Mouse (Mus musculus): ENCODE data around the gene Samhd1.

DNA sequence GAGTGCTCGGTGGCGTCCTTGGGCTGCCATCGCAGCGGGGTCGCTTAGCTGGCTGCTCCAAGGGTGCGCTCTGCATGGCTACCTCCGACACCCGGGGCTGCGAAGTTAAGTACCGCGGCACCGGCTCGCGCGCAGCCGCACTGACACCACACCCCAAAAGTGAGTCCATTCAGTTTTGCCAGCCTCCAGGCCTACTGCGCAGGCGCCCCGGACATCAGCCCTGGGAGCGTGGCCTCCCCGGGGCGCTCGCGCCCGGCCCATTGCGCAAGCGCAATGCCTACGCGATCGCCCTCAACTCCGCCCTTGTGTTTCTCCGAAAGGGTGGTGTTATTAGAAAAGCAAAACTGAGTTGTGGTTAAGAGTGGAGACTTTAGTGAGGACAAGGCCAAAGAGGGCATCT lies at the start of gene Samhd1:
- TF ChIP-seq POLR2A (IDR thresholded peaks at IDR 0.05; ENCODE audit: control insufficient read depth, extremely low read depth, insufficient read depth, low read length, poor library complexity) (0 out of 2 replicates have a peak, but pooled peaks have one; percentile 26), CTCF (IDR thresholded peaks at IDR 0.05; ENCODE audit: borderline replicate concordance, control insufficient read depth, extremely low read depth, insufficient read depth, low read length, poor library complexity) (no peak)

All from thymus, adult 2 months (tissue).